Mouse (Mus musculus): ENCODE data around the gene Bfsp2. TPM values are rescaled to one million over a fixed set of nuclear protein-coding genes. Genes with fewer than 3 reads are reported as not detected.

Gene Bfsp2
- total and polyA plus RNA-seq, 2 experiments from 2014 or later, result 2.4 to 2.6 TPM

DNA sequence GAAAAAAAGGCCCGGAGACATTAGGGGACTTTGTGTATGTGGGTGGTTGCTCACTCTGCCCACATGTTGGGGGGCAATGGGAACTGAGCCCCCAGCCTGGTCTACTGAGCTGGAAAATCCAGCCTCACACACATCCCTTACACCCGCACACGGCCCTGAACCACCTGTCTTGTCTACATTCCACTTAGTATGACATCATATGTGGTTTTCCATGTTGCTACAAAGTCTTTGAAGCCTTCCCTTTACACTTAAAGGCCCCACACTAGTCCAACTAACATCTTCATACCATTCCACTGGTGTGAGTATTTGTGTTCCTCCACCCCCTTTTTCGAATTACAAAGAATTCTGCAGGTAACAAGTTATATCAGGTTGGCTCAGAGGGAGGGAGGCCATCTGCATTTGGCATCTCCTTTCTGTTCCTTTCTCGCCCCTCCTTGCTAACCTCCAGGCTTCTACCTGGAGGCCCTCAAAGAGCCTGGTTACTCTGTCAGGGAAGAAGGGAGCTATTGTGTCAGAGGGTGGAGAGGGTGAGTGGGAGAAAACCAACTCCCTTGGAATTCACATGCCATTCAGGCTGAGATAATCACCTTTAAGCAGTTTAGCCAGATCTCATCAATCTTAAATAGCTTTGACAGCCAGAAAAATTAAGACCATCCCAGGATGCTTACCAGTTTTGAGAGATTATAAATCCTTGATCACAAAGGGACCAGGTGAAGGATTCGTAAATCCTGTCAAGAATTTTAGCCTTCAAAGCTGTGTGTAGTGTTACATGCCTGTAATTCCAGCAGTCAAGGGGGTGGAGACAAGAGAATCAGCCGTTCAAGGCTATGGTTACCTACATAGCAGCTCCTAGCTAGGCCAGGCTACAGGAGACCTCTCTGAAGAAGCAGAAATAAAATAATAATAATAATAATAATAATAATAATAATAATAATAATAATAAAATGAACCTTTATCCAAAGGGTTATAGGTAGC is 103.6 kb downstream of the Bfsp2 start:
- DNase-seq (no peak), ATAC-seq (no peak)
- Histone ChIP-seq H3K4me1 (ENCODE audit: insufficient read depth) (no peaks in the 10 kb centered on the region), H3K9ac (no peak overlapping the region), H3K9me3 (ENCODE audit: low read length) (no peaks in the 10 kb centered on the region), H3K4me3 (ENCODE audit: low read depth, low read length) (no peak overlapping the region), H3K27me3 (ENCODE audit: insufficient read depth, low read length) (no peaks in the 10 kb centered on the region), H3K27ac (ENCODE audit: low read depth, low read length) (no peak overlapping the region), H3K4me2 (ENCODE audit: low read depth) (no peak overlapping the region), H3K36me3 (ENCODE audit: insufficient read depth) (no peaks in the 10 kb centered on the region)
- 63% methylated on average over 7 of the region's 7 CpGs for WGBS
- no peak for TF ChIP-seq CTCF (IDR thresholded peaks at IDR 0.05; ENCODE audit: low read depth)

Other genes with a start within 250 kb of the Bfsp2 start
- gene Trf, start 250.0 kb downstream of the Bfsp2 start, total RNA-seq (2014; rRNA removed), result 25.1 and 26.5 TPM in 2 replicates
- gene Trf, start 250.0 kb downstream of the Bfsp2 start, polyA plus RNA-seq (2015; fragmentation: Nextera tagmentation; extraction: Ambion mirVana), result 20.0 and 27.5 TPM in 2 replicates
- 0.10 and 0.23 TPM in 2 replicates for gene 1300017J02Rik, start 175.3 kb downstream of the Bfsp2 start, total RNA-seq (2014; rRNA removed)
- gene 1300017J02Rik, start 175.3 kb downstream of the Bfsp2 start, polyA plus RNA-seq (2015; fragmentation: Nextera tagmentation; extraction: Ambion mirVana), result 0.10 and 0.74 TPM in 2 replicates
- 24.8 and 29.2 TPM in 2 replicates for gene Topbp1, start 175.2 kb downstream of the Bfsp2 start, total RNA-seq (2014; rRNA removed)
- 13.5 and 15.8 TPM in 2 replicates for gene Topbp1, start 175.2 kb downstream of the Bfsp2 start, polyA plus RNA-seq (2015; fragmentation: Nextera tagmentation; extraction: Ambion mirVana)
- 105 and 126 TPM in 2 replicates for gene Cdv3, start 114.6 kb downstream of the Bfsp2 start, total RNA-seq (2014; rRNA removed)
- 84.3 and 89.1 TPM in 2 replicates for gene Cdv3, start 114.6 kb downstream of the Bfsp2 start, polyA plus RNA-seq (2015; fragmentation: Nextera tagmentation; extraction: Ambion mirVana)

Measured in forebrain, postnatal 0 days (tissue).